Mouse (Mus musculus): Measurements from ENCODE around the gene Wdpcp.
"Not testable (repeated sequence)": the region's sequence is repeated elsewhere in the genome, so short reads cannot be mapped to it uniquely, and the experiment has no call there.

The Wdpcp gene

GRCm38 (mm10) chr11:21571700-21572381 is at the start of gene Wdpcp, which contains the start of gene Mdh1:
Gene Wdpcp, plus strand, starts transcription at chr11:21572235.
Gene Mdh1, minus strand, starts transcription at chr11:21572367.
- peak; percentile 93 for DNase-seq

DNA sequence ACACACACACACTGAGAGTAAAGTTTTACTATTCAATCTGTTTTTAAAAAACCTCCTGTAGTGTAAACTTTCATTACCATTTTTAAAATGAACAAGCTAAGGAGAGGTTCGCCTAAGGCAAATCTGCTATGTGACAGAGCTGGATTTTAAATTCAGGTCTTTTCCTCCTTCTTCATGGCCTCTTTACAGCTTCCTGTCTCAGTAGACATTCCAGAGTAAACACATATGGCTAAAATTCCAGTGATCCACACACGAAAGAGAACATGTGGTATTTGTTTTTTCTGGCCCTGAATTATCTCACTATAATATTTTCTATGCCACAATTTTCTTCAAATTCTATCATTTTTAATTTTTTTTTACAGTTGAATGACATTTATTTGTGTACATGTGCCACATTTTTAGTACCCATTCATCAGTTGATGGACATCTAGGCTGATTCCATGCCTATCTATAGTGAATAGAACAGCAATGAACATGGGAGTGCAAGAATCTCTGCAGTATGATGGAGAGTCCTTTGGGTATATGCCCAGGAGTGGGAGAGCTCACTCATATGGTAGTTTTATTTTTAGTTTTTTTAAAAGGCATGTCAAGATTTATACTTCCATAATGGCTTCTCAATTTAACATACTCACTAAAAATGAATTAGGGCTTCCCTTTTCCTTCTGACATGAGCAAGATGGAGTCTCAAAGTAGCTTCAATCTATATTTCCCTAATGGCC is 43.2 kb upstream of the Wdpcp start:
- no peak for DNase-seq

- DNase-seq = not testable (repeated sequence)
Observed at GRCm38 (mm10) chr11:21530856-21531255, 41.2 kb upstream of the Wdpcp start.

DNA sequence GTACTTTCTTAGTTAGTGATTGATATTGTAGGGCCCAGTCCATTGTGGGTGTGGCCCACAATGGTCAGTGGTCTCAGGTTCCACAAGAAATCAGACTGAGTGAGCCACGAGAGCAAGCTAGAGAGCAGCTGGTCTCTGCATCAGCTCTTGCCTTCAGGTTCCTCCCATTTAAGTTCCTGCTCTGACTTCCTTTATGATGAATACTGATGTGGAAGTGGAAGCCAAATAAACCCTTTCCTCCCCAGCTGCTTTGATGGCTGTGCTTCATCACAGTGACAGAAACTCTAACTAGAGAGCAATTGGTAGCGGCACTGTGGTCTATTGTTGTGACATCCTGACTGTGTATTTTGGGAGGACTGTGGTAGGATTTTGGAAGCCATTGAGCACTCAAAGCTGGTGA is 32.0 kb upstream of the Wdpcp start:
- DNase-seq = no peak

DNA sequence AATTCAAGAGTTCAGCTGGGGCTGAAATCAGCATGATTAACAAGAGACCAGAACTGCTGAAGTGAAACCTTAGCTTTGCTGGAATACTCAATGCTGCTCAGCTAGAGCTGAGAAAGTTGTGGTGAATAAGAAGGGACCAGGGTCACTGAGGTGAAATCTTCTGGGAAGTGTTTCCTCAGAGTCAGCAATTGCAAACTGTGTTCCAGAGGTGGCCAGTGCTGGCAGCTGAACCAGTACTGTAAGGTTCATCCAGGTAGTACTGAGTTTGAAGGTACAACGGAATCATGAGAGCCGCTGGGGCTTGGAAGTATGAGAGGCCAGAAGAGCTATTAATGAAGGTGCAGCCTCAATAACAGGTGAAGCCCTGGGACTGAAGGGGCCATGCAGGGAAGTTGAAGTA is 31.4 kb upstream of the Wdpcp start:
- DNase-seq = no peak

GRCm38 (mm10) chr11:21542731-21543130 is 29.3 kb upstream of the Wdpcp start:
- DNase-seq = no peak

- no peak for DNase-seq
Observed at GRCm38 (mm10) chr11:21545021-21545420, 27.0 kb upstream of the Wdpcp start.

- DNase-seq = no peak
Observed at GRCm38 (mm10) chr11:21545951-21546350, 26.1 kb upstream of the Wdpcp start.

GRCm38 (mm10) chr11:21546671-21547070 is 25.4 kb upstream of the Wdpcp start:
- no peak for DNase-seq

GRCm38 (mm10) chr11:21547518-21547917 is 24.5 kb upstream of the Wdpcp start:
- no peak for DNase-seq

DNA sequence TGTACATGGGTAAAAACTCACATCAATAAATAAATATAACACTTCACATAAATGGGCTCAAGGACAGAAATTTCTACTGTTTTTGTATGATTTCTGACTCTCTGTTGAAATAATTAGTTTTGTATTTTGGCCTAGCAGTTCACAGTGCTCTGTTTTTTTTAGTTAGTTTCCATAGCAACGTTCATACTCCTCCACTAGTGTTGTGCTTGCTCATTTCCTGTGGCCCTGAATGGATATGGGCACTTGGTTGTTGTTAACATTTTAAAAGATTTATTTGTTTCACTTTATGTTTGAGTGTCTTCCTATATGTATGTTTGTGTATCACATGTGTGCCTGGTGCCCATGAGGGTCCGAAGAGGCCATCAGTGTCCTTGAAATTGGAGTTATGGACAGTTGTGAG is 23.0 kb upstream of the Wdpcp start:
- no peak for DNase-seq

GRCm38 (mm10) chr11:21549754-21550153 is 22.3 kb upstream of the Wdpcp start:
- DNase-seq = no peak

DNA sequence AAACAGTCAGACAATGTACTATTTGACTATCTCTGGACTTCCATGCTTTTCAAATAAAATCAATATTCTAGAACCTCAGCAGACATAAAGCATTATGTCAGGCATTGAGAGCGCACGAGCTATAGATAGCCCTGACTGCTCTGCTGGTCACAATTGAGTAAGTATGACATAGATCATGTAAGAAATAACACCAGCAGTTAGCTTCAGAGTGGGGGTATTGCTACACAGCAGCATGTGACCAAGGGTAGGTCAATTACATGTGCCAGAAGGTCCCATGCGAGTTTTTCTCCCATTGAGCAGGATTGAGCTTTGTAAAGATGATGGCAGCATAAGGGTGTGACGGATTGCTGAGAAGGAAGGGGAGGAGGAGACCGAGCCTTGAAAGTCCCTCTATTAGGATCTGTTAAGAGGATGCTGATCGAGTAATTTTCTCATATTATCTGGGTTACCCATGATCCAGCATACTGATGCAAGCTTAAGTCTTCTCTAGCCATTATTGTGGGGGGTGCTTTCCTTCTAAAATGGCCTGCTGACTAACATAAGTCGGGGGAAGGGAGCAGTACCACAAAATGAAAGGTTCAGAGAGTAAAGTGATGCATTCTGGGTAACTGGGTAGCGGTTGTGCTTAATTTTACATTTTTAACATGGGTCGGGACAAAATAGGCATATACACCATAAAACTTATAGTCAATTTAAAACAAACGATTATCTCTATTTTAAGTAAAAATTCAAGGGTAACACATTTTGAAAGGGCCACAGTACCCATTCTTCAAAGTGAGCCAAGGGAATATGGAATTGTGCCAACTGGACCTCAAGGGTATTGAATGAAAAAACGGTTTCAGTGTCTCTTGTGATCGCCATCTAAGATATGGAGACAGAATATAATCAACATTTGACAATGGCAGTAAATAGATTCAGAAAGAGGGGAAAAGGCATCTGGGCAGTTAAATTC is 21.5 kb upstream of the Wdpcp start:
- no peak for DNase-seq

- no peak for DNase-seq
Observed at GRCm38 (mm10) chr11:21552049-21552448, 20.0 kb upstream of the Wdpcp start.

GRCm38 (mm10) chr11:21559727-21560126 is 12.3 kb upstream of the Wdpcp start:
- DNase-seq = no peak

- DNase-seq = no peak
Observed at GRCm38 (mm10) chr11:21561347-21561746, 10.7 kb upstream of the Wdpcp start.

DNA sequence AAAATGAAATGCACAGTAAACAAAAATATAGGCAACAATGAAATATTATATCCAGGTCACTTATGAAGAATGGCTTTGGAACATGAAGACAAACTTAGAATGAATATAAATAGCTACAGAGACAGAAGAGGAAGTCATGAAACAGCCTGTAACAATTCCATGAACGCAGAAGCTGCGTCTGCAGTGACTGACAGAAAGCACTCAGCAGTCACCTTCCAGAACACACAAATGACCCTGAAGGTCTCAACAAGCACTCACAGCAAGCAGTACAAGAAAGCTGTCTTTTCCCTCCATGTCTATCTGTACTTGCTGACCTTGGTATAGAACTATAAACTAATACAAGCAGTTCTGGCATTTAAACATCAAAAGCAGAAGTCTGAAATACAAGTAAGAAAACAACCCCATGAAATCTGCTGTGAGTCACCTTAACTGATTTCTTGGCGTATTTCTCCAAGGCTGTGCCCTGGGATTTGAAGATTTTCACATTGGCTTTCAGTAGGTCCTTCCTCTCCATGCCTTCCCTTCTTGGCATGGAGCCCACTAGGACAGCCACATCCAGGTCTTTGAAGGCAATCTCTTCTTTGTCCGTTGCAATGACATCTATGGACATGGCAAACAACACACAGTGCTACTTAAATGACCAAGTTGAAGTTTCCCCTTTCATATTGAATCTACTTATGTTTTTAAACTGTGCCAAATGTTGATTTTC is 8.3 kb upstream of the Wdpcp start:
- DNase-seq = no peak

DNA sequence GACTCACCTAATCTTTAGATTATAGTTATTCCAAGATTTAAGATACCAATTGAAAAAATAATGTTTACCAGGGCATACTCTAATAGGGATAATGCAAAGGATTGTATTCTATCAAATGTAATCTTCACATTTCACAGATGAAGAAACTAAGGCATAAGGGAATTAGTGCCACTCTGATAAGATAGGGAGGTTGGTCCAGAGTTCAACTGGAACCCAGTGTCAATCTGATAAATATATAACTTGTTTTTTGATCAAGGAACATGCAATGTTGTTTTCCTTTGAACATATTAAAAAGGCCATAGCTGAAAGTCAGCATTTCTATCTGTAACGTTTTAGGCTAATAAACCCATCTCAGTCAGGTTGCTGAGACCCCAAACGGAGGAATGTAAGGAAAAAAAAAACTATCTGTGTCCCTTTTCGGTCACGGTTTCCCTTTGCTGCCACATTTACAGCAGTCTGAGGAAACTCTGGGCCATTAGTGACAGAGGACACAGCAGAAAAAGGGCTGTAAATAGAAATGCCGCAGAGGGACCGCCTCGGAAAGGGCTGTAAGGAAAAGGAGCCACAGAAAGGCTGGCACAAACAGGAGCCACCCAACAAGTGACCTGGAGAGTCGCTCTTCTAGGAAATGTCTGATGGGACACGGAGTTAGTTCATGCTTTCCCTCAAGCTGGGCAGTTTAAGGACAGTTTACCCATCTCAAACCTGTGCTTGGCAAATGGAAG is 7.2 kb upstream of the Wdpcp start:
- no peak for DNase-seq

GRCm38 (mm10) chr11:21566934-21567333 is 5.1 kb upstream of the Wdpcp start:
- DNase-seq = no peak

DNA sequence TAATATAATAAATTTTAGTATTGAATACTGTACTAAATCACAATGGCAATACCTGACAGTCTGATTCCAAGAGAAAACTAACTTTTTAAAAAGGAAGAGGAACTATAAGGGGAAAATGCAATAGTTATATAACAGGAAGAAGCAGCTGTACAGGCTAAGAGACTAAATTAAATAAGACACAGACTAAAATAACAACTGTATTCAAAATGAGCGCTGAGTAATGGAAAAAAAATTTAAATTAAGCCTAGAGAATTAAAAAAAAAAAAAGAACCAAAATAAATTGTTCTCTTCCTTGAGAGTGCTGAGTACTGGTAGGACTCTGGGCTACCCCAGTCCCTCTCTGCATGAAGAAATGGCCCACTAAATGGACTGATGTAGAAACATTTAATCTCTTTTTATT is 4.3 kb upstream of the Wdpcp start:
- no peak for DNase-seq

DNA sequence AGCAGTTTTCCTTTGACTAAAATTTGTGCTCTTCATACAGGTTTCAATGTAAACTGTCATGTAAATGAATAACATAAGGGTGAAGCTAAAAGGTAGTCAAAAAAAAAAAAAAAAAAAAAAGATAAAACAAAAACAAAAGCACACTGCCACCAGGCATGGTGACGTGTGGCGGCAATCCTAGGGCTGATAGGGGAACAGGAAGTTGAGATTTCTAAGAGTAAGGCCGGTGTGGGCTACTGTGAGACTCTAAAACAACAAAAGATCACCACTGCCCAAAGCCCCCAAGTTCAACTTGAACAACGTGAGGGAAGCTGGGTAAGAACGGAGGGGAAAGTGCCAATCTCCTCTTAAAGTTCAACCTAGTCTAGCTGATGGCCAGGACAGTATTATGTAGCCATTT is 3.0 kb upstream of the Wdpcp start:
- DNase-seq = peak; percentile 9
